Mouse (Mus musculus): ENCODE results near the gene Sys1.

Sys1 gene

DNA sequence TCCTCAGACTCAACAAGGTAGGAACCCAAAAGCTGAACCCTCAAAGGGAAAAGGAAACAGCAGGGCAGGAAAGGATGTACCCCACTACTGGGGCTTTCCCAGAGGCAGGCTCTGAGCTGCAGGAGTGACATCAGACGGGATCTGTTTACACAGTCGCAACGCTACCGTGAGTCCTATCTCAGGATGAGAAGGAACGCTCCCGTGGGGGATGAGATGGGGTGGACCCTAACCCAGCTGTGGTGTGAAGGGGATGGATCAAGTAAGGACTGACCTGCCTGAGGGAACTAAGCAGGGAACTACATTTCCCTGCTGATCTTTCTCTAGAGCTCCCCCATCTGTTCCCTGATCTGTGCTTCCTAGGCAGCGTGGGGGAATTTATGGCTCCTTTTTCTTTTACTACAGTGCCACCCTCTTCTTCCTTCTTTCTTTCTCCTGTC is at the start of gene Sys1:
Gene Sys1 (plus strand): TSS at position 101 of the 437 bp plus-strand sequence.
- DNase-seq (ENCODE audit: low spot score): no peak

DNA sequence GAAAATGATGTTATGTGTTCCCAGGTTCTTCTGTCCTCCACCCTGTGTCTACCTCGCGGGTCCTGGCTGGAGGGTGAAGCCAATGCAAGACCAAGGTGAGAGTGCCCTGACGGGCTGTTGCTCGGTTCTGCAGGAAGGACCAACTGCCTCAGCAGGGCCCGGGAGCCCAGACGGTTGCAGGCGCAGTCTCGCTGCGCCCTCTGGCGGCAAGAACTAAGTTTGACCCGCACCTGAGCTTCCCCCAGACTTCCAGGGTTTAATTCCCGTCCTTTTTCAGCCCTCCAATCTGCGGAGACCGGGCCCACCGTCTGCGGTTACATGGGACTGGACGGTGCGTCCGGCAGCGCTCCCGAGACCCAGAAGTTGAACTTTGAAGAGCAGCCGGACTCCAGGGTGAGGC is 49.1 kb upstream of the Sys1 start:
- DNase-seq (ENCODE audit: low spot score): peak; percentile 44

DNA sequence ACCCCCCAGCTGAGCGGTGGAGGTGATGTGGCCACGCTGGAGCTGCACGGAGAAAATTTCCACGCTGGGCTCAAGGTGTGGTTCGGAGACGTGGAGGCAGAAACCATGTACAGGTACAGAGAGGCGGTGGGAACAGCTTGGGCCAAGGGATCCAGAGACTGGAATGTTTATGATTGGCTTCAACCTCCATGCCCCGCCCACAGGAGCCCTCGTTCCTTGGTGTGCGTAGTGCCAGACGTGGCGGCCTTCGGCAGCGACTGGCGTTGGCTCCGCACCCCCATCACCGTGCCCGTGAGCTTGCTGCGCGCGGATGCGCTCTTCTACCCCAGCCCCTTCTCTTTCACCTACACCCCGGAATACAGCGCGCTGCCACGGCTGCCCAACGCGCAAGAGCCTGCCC is 42.6 kb upstream of the Sys1 start:
- no peak for DNase-seq (ENCODE audit: low spot score)

DNA sequence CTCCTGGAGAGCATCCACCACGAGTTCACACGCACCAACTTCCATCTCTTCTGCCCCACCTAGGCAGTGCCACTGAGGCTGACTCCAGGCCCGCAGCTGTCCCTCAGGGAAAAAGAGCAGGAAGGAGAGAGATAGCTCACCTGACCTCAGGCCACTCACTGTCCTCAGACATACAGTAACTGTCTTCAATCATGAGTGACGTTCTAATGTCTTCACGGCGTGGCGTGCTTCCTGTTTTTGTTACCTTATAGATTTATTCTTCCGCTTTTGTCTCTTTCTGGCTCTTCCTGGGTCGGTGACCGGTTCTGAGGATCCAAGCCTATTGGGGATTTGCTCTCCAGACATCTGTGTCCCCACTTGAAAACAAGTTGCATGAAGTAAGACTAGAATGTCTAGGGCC is 42.2 kb upstream of the Sys1 start:
- no peak for DNase-seq (ENCODE audit: low spot score)

DNA sequence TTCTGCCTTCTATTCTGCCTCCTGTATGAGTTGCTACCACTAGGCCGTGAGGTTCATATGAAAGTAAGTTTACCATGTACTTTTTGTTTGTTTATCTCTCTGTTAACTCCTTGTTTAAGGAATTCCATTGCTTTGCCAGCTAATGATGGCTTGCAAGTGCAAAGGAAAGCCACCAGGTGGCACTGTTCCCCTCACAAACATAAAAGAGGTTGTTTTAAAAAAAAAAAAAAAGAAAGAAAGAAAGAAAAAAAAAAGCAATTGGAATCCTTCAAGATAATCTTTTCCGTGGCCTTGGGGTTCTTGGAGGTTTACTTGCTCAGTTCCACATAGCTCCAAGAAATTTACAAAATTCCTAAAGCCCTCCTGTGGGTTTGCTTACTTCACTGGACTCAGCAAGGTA is 39.6 kb upstream of the Sys1 start:
- no peak for DNase-seq (ENCODE audit: low spot score)

DNA sequence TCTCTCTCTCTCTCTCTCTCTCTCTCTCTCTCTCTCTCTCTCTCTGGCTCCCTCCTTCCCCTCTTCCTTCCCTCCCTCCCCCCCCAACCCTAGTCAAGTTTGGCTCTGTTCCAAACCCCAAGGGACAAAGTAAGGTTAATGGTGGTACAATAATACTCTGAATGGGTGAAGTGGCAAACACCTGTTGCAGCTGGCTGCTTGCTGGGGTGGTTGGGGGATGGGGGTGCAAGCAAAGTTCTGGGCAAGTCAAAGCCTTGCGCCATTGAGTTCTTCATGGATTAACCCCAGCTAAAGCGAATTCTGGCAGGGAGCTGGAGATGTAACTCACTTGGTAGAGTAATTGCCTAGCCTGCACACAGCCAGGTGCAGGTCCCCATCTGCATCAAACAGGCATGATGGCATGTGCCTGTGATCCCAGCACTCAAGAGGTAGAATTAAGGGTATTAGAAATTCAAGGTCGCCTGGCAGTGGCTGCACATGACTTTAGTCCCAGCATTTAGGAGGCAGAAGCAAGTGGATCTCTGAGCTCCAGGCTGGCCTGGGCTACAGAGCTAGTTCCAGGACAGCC is 38.4 kb upstream of the Sys1 start:
- no peak for DNase-seq (ENCODE audit: low spot score)

DNA sequence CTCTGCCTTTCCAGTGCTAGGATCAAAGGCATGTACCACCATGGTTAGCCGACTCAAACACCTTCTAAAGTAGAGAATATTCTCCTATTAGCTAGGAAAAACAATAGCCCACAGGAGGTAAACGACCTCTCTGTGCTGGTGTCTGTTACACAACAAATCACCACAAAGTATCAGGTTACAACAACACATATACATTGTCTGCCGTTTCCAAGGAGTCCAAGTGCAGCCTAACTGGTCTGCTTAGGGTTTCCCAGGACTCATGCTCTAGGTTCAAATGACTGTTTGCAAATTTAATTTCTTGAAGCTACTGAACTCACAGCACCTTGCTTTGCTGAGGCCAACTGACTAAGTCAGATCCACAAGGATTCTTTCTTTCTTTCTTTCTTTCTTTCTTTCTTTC is 37.3 kb upstream of the Sys1 start:
- DNase-seq (ENCODE audit: low spot score): no peak

DNA sequence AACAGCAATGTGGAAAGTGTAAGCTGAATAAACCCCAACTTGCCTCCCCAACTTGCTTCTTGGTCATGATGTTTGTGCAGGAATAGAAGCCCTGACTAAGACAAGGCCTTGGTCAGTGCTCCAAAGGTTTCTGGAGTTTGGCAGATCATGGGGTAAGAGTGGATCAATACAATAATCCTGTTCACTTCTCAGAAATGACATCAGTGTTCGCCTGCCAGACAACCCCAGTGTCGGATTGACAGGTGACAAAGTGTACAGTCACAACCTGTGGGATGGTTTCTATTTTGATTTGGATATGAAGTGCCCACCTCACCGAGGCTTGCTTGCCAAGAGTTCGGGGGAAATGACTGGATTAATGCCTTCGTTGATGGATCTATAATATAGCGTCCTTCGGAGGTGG is 35.5 kb upstream of the Sys1 start:
- DNase-seq (ENCODE audit: low spot score): no peak

DNA sequence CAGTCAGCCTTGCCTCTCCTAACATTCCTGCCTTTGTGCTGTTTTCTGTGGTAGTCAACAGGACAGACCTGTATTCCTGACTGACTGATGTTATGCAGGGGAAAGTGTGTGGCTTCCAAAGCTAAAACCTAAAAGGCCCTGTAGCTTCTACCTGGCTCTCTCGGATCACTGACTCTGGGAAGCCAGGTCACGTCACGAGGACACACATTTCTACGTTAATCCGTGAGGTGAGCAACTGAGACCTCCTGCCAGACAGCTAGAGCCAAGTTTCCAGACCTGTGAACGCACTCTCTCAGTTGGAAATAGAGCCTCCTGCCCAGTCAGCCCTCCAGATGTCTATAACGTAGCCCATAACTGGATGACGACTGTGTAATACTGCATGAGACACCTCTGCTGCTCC is 34.8 kb upstream of the Sys1 start:
- DNase-seq (ENCODE audit: low spot score): no peak

DNA sequence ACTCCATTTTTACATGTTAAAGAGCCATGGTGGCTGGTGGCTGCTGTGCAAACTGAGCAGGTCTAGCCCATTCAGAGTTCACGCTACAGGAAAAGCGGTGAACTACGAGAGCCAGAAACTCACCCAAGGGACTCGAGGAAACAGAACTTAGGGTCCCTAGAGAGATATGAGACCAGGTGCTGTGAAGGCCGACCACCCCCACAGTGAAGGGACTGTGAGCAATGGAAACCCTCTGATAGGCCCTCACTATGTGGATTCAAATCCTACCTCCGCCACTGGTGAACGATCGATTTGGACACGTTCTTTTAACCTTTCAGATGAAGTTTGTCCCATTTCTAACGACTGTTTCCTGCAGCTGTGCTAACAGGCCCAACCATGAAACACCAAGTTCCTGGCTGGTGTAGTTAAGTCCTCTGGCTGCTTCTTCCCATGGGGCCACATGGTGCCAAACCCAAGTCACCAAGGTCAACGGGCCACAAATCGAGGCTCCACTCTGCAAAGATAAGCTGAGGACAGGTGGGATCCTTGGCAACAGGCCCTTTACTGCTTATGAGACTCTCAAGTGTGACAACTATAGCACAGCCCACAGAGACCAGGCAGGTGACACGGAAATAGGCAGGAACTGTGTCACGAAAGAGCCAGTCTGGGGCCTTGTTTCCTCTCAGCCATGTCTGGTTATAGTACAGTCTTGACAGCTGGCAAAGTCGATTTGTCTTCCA is 33.9 kb upstream of the Sys1 start:
- DNase-seq (ENCODE audit: low spot score): no peak

DNA sequence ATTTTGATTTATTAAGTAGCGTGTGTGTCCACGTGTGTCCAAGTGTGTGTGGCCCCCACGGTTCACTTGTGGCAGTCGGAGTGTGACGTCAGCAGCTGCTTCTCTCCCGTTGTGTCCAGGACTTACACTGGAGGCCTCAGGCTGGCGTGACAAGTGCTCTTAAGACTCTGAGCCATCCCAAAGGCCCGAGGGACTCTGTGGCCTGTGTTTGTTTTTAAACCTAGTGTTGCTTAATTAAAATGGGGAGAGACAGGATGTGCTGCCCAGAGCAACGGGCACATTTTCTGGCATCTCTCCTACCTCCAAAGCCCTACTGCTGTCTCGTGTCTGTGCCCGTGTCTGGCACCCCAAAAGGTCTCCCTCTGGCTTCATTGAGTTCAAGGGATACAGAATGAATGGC is 33.3 kb upstream of the Sys1 start:
- DNase-seq (ENCODE audit: low spot score): no peak

DNA sequence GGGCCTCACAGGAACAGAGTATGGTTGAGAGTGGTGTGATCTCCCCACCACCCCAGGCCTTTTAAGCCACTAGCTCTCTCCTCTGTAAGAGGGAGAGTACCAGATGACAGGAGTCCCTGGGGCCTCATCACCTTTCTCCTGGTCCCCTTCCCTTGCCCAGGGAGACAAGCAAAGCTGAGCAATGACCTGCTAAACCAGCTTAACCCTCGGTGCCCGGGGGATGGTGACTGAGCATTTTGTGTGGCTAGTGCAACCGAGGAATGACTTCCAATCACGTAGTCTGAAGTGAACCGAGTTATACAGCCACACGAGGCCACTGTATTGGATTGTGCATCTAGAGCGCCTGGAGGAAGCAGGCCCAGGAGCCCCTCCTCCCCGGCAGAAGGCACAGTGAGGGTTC is 32.4 kb upstream of the Sys1 start:
- no peak for DNase-seq (ENCODE audit: low spot score)

DNA sequence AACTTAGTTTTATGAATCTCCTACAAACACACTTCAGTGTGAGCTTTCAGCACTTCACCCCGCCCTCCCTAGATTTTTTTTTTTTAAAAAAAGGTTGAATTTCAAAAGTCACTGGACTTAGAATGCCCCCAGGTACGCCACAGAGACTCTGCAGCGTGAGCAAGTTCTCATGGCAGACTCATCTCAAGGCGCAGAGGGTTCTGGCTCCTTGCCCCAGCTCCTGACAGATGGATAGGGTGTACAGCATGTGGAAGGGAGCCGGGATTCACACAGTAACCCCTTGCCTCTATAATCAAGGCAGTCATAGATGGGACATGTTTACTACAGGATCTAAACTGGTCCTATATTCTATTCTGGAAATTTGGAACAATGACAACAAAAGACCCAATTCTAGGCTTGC is 31.4 kb upstream of the Sys1 start:
- DNase-seq (ENCODE audit: low spot score): no peak

DNA sequence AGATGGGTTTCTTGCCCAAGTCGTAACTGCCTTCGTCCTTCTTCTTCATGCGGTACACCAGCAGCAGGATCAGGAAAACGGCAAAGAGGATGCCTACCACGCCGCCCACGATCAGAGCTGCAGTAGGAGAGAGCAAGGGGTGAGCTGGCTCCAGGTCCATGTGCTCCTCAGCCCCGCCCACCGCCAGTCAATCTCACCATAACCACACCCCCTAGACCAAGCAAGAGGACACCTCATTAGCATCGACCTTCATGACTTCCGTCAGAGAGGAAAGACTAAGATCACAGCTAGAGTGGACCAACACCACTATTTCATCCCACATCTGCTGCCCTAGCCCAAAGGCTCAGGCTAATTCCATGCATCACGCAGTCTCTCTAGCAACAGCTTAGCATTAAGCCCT is 30.6 kb upstream of the Sys1 start:
- no peak for DNase-seq (ENCODE audit: low spot score)

DNA sequence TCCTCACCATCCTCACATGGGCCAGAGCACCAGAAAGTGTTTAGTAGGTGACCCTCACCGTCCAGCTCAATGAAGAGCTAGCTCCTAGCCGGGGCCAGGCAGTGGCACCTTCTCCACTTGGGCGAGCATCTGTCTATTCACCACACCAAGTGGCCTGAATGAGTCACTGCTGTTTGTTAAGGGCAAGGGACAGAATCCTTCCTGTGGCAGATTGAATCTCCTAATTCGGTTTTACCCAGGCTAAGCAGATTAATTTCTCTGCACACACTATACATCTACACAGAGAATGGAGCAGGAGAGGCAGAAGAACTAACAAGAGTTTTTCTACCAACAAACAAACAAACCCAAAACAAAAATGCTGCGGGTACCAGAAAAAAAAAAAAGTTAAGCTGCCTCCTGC is 29.8 kb upstream of the Sys1 start:
- DNase-seq (ENCODE audit: low spot score): no peak

DNA sequence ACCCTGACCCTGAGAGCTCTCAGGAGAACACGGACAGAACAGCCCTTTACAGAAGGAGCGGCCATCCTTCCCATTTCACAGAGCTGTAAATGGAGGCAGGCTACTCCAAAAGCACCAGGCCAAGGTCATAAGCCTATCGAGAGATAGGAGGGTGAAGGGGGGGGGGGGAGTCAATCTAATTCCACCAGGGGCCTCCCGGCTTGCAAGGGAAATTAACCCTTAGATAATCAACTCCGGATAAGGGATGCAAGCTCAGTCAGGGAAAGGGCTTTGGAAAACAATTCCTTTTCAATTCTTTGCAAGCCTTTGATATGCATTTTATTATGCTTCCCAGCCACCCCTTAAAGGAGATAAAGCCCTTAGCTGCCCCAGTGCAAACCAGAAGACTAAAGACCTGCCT is 28.3 kb upstream of the Sys1 start:
- no peak for DNase-seq (ENCODE audit: low spot score)

DNA sequence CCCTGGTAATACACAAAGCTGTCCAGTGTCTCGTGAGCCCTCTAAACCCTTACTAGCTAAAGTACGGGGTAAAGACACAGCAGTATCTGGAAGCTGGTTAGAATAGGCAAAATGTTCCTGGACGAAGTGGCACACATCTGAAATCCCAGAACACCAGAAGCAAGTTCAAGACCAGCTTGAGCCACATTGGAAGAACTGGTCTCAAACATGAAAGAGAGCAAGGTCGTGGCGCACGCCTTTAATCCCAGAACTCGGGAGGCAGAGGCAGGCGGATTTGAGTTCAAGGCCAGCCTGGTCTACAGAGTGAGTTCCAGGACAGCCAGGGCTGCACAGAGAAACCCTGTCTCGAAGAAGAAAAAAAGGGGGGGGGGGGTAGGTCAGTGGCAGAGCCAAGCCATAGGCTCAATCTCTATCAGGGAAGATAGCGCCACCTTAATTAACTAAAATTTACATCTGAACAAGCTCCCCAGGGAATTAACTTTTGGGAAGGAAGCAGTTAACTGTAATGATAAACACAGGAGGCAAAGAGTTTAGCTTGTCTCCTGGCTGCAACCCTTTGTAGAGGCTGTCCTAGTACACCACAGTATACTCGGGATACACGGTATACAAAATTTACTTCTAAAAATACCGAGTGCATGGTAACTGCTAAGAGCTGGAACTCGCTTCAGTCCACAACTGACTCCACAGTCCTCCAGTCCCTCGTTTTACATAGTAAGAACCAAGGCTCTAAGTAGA is 26.7 kb upstream of the Sys1 start:
- no peak for DNase-seq (ENCODE audit: low spot score)

DNA sequence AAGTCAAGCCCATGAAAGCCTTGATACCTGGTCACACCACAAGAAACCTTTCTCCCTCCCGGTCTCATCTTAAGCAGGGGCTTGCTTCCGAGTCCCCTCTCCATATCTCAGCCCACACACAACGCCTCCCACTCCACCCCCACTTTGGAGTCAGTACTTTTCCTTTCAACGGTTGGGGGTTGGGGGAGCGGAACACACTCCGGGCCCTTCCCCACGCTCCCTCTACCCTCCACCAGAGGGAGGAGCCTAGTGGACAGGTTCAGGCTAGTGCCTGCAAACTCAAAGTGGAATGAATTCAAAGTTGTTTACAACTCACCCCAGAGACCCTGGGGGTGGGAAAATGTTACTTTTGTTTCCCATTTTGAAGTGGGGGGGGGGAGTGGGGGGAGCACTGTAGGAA is 26.1 kb upstream of the Sys1 start:
- no peak for DNase-seq (ENCODE audit: low spot score)

DNA sequence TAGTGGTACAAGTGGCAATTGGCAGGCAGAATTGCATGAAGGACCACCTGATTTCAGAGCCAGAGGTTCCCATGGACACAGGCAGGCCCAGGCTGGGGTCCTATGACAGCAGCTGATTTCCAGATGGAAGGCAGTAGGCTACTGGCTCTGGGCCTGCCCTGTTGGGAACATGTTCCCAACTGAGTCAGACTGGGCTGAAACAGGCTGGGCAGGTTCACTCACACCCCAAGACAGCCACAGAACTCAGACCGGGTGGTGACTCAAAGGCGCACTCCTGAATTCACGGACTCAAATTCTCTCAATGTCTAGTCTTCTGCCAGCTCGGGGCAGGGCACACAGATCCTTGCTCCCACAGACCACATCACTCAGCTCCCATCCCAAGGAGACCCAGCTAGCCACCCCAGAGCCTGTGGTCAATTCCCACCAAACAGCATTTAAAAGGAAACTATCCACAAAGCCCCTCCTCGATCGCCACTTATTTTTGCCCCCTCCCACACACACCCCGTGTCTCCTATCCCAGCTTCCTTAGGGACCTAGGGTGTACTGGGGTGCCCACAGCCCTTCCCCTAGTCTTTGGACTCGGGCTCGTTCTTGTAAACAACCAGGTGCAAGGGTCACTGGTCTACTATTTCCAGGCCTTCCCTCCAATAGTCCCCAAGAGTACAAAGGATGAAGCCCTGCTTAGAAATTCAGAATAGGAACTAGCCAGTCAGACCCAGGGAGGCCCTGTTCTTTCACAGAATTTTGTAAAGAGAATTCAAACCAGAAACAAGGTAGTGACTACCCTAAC is 24.9 kb upstream of the Sys1 start:
- DNase-seq (ENCODE audit: low spot score): no peak

DNA sequence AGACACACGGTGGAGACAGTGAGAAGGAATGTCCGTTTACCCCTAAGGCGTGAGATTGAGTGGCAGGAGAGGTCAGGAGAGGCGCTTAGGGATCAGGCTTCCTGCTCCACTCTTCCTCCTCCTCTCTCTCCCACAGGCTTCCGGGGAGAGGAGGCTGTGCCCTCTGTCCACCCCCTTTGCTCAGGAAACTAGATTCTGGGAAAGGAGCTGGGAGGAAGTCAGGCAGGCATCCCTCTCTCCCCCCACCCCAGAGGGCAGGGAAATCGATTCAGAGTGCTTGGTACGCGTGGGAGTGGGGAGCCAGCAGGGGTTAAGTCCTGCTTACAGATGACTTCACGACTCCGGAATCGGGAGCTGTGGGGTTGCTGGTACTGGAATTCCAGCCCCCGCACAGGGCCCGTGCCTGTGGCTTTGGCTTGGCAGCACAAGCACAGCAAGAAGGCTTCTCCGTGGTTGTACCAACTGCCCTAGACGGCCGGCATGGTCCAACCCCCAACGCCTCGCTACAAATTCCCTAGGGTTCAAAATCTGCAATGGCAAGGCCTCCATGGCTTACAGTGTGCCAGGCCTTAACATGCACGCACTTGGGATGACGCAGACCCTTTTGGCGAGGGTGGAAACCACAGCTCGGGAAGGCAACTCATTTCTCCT is 24.1 kb upstream of the Sys1 start:
- no peak for DNase-seq (ENCODE audit: low spot score)

DNA sequence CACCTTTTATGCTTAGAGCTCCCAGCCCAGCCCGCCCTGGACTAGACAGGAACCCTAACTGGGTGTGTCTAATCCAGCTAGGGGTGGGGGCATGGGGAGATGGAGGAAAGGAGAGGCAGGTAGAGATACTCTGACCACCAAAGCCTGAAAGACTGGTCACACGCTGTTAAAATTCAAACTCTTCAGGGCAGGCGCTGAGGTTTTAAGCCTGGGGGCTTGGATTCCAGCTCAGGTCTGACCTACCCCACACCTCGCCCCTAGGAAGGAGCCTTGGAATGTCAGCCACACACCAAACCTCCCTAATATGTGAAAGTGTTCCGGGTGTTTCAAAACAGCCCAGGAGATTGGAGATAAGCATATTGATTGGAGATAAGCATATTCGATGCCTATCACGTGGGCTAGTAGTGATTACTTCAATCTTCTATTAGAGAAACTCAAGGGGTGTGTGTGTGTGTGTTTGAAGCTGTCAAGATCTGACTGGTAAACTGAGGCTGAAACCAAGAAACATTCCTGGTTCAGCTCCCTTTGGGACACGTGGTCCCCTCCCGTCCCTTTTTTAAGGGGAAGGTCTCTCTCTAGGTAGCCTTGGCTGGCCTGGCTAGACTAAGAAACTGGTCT is 23.4 kb upstream of the Sys1 start:
- no peak for DNase-seq (ENCODE audit: low spot score)

DNA sequence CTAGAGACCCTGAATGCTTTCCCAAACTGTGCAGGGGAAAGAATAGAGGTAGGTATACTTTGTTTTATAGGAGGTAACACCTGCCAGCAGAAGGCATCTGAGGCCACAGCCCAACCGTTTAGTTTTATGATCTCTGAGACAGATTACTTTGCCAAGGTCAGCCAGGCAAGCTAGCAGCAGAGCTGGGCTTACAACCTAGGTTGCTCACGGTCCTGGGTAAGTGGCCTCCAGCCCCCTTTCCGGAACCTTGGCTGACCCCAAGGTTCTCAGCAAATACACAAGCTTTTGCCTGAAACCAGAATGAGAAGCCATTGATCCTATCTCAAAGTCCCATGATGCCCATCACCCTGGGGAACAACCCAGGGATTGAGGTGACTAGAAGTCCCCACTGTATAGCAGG is 22.1 kb upstream of the Sys1 start:
- DNase-seq (ENCODE audit: low spot score): no peak
